Mouse (Mus musculus) hindbrain, postnatal 0 days (tissue): ENCODE data around the gene Tnfrsf8. TPM values are rescaled to one million over a fixed set of nuclear protein-coding genes. Genes with fewer than 3 reads are reported as not detected.
"Not testable (repeated sequence)": the region's sequence is repeated elsewhere in the genome, so short reads cannot be mapped to it uniquely, and the experiment has no call there.

Experiments
- ATAC-seq: fragments of 200-750 bp; cut with Nextera tagmentation; 2 replicates; pipeline ENCODE4 v1.8.0; 2017; ENCODE audit warnings: mild to moderate bottlenecking, moderate TSS enrichment, moderate library complexity
- DNase-seq: peaks from one replicate; pipeline ENCODE4 v3.0.0-alpha.2; 2015; ENCODE audit warnings: low spot score
- H3K27ac ChIP-seq: fragments of 300-500 bp; sonication (generic); 2 replicates; pipeline ENCODE4 v1.5.1; 2014; ENCODE audit warnings: mild to moderate bottlenecking
- H3K27me3 ChIP-seq: fragments of 300-500 bp; sonication (generic); 2 replicates; pipeline ENCODE4 v1.6.1; 2014; ENCODE audit warnings: low read length, mixed read lengths; ENCODE audit not compliant: insufficient read depth
- H3K36me3 ChIP-seq: fragments of 300-500 bp; sonication (generic); 2 replicates; pipeline ENCODE4 v1.6.1; 2014; ENCODE audit warnings: low read length, mixed read lengths; ENCODE audit not compliant: insufficient read depth
- H3K4me1 ChIP-seq: fragments of 300-500 bp; sonication (generic); 2 replicates; pipeline ENCODE4 v1.6.1; 2014; ENCODE audit warnings: antibody characterized with exemption, low read length, mixed read lengths; ENCODE audit not compliant: insufficient read depth
- H3K4me2 ChIP-seq: fragments of 300-500 bp; sonication (generic); 2 replicates; pipeline ENCODE4 v1.6.1; 2014; ENCODE audit warnings: low read depth, mild to moderate bottlenecking, low read length, moderate library complexity, mixed read lengths
- H3K4me3 ChIP-seq: fragments of 300-500 bp; sonication (generic); 2 replicates; pipeline ENCODE4 v1.5.1; 2014; ENCODE audit warnings: low read length
- H3K9ac ChIP-seq: fragments of 300-500 bp; sonication (generic); replicated peaks from 2 replicates; pipeline ENCODE4 v1.6.1; 2014; ENCODE audit warnings: mild to moderate bottlenecking, low read length, moderate library complexity, mixed read lengths
- H3K9me3 ChIP-seq: fragments of 300-500 bp; sonication (generic); 2 replicates; pipeline ENCODE4 v1.6.1; 2016; ENCODE audit warnings: low read length, mixed read lengths
- CTCF ChIP-seq: IDR thresholded peaks from 2 replicates; pipeline ENCODE4 v1.5.1; 2016; ENCODE audit warnings: antibody characterized with exemption, control low read depth, low read depth
- WGBS: fragments of 180-500 bp; shearing (Covaris S2); extraction: QIAGEN DNeasy Blood & Tissue Kit; methylation state at CpG from one replicate; pipeline ENCODE4 v1.1.7; 2014; 5-methylcytosine and 5-hydroxymethylcytosine counted together
- polyA plus RNA-seq: library from polyadenylated mRNA; unstranded; fragments of >200 nt; fragmentation: Nextera tagmentation; extraction: Ambion mirVana; gene quantifications from 2 replicates; pipeline ENCODE4 v1.2.1, GENCODE M21; 2015
- total RNA-seq: library from RNA; depleted of rRNA; stranded (reverse); fragments of >200 nt; gene quantifications from 2 replicates; pipeline ENCODE4 v1.2.3, GENCODE M21; 2014; rRNA removed

Tnfrsf8 gene
- 1.8 and 2.8 TPM in 2 replicates for total RNA-seq
- 1.0 and 1.2 TPM in 2 replicates for polyA plus RNA-seq

- no peaks in the 10 kb centered on the region; the same call in 1 of the 2 replicates for H3K27me3 ChIP-seq
- DNase-seq (no peak), ATAC-seq (no peak)
- WGBS, result 3% methylated on average over 24 of the region's 24 CpGs
- H3K4me1 ChIP-seq, result no peaks in the 10 kb centered on the region
- no peaks in the 10 kb centered on the region for H3K36me3 ChIP-seq
- H3K9me3 ChIP-seq, result no peaks in the 10 kb centered on the region
- H3K4me2 ChIP-seq, result peak within 1 kb of the TSS; percentile 35
- H3K27ac ChIP-seq, result no peak within 1 kb of the TSS
- TF ChIP-seq CTCF, result no peak
- no peak within 1 kb of the TSS for H3K9ac ChIP-seq
- peak within 1 kb of the TSS; percentile 10; the same call in 1 of the 2 replicates for H3K4me3 ChIP-seq
Observed at GRCm38 (mm10) chr4:145314836-145315467, at the start of gene Tnfrsf8. Gene Tnfrsf8, minus strand, starts transcription at chr4:145315164.

GRCm38 (mm10) chr4:145361635-145362034 is 46.7 kb upstream of the Tnfrsf8 start:
- not testable (repeated sequence) for H3K27me3 ChIP-seq, H3K9me3 ChIP-seq, H3K4me1 ChIP-seq, H3K4me2 ChIP-seq, H3K36me3 ChIP-seq, H3K9ac ChIP-seq, H3K27ac ChIP-seq, H3K4me3 ChIP-seq, DNase-seq, ATAC-seq

DNA sequence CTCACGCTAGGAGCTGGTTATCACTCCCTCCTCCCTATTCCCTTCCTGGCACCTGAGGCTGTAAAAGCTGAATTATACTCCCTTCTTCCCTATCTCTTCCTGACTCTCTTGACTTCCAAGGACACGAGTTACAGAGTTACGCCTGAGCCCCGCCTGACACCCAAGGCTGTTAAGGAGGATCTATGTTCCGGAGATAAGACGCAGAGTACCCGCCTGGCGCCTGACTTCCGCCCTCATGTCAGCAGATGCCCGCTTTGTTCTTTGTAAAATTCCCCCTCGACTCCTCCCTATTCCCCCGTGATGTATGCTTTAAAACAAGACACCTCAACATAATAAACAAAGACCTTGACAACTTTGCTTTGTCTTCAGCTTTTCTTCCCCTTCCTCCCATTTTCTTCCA is 46.1 kb upstream of the Tnfrsf8 start:
- H3K4me1 ChIP-seq, result no peaks in the 10 kb centered on the region
- no peak overlapping the region for H3K4me3 ChIP-seq
- no peak overlapping the region for H3K4me2 ChIP-seq
- H3K36me3 ChIP-seq, result no peaks in the 10 kb centered on the region
- ATAC-seq (no peak), DNase-seq (no peak)
- H3K9me3 ChIP-seq, result no peaks in the 10 kb centered on the region
- WGBS, result 31% methylated on average over 12 of the region's 12 CpGs
- no peak for TF ChIP-seq CTCF
- no peaks in the 10 kb centered on the region for H3K27me3 ChIP-seq
- H3K9ac ChIP-seq, result no peak overlapping the region
- H3K27ac ChIP-seq, result no peak overlapping the region

DNA sequence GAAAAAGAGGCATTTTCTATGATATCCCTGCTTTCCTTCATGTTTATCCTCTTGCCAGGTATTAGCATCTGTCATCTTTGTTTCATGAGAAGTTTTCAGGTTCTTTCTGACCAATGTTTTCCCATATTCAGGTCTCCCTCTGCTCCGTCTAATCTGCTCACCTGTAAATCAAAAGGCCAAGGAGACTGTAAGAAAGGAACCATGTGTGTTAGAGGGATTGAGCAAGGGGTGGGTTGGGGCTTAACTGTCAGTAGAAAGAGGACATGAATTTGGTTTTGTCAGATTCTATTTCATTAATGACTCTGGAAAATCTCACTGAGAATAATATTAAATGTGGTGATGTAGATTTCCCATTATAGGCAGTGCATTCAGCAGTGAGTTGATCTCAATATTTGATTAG is 45.6 kb upstream of the Tnfrsf8 start:
- no peak overlapping the region for H3K27ac ChIP-seq
- H3K4me1 ChIP-seq, result no peaks in the 10 kb centered on the region
- no peaks in the 10 kb centered on the region for H3K27me3 ChIP-seq
- no peak for TF ChIP-seq CTCF
- H3K4me2 ChIP-seq, result no peak overlapping the region
- no peak for DNase-seq
- H3K4me3 ChIP-seq, result no peak overlapping the region
- no peak overlapping the region for H3K9ac ChIP-seq
- H3K9me3 ChIP-seq, result no peaks in the 10 kb centered on the region
- no peak for ATAC-seq
- 81% methylated on average over 1 of the region's 1 CpGs for WGBS
- no peaks in the 10 kb centered on the region for H3K36me3 ChIP-seq

GRCm38 (mm10) chr4:145356234-145356633 is 41.3 kb upstream of the Tnfrsf8 start:
- ATAC-seq (no peak), DNase-seq (no peak)
- no peaks in the 10 kb centered on the region for H3K27me3 ChIP-seq
- H3K36me3 ChIP-seq, result no peaks in the 10 kb centered on the region
- H3K4me2 ChIP-seq, result no peak overlapping the region
- no peak overlapping the region for H3K27ac ChIP-seq
- no peaks in the 10 kb centered on the region for H3K9me3 ChIP-seq
- TF ChIP-seq CTCF, result no peak
- no peaks in the 10 kb centered on the region for H3K4me1 ChIP-seq
- H3K4me3 ChIP-seq, result no peak overlapping the region
- H3K9ac ChIP-seq, result no peak overlapping the region

DNA sequence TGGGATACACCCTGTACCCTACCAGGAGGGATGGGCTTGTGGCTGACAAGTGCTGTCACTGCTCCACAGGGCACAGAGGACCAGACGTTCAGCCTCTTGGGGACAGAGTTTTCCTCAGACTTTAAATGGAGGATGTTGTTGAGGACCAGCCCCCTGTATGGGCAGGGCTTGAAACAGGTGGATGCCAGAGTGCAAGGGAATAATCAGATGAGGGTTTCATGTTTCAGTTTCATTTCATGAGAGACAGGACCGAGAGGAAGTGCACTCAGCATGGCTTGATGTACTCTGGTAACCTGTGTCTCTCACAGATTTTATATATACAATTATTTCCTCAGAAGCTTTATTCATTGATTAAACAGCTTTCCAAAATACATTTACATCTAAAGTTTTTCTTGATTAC is 38.9 kb upstream of the Tnfrsf8 start:
- 56% methylated on average over 2 of the region's 2 CpGs for WGBS

DNA sequence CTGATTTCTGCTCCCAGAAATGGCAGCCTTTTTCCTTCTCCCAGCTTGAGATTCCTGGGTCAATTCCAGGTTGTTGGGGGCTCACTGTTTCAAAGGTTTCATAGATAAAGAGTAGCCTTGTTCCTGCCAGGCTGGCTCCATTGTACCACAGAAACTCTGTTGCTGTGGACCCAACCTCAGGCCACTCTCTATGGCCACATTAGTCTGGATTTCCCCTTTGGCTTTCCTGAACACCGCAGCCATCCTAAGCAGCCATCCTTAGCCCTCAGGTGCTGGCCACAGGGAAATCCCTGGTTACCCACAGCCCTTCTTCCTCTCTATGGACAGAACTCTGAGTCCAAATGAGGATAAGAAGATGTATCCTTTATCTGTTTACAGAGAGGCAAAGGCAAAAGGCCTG is 30.0 kb upstream of the Tnfrsf8 start:
- no peak overlapping the region for H3K4me3 ChIP-seq
- TF ChIP-seq CTCF, result no peak
- no peak overlapping the region for H3K27ac ChIP-seq
- H3K9ac ChIP-seq, result no peak overlapping the region
- H3K27me3 ChIP-seq, result no peaks in the 10 kb centered on the region
- no peaks in the 10 kb centered on the region for H3K9me3 ChIP-seq
- H3K4me2 ChIP-seq, result no peak overlapping the region
- DNase-seq (no peak), ATAC-seq (no peak)
- H3K4me1 ChIP-seq, result no peaks in the 10 kb centered on the region
- 100% methylated on average over 1 of the region's 1 CpGs for WGBS
- H3K36me3 ChIP-seq, result no peaks in the 10 kb centered on the region

More for the DNA sequence above, 38.9 kb upstream of the Tnfrsf8 start:
- no peak for TF ChIP-seq CTCF
- Histone ChIP-seq H3K27ac (no peak overlapping the region), H3K4me2 (no peak overlapping the region), H3K4me3 (no peak overlapping the region), H3K36me3 (no peaks in the 10 kb centered on the region), H3K9ac (no peak overlapping the region), H3K9me3 (no peaks in the 10 kb centered on the region), H3K4me1 (no peaks in the 10 kb centered on the region), H3K27me3 (no peaks in the 10 kb centered on the region)
- ATAC-seq, result no peak
- no peak for DNase-seq
